Mouse (Mus musculus) small intestine, adult 2 months (tissue): ENCODE measurements at regions not wholly inside any gene's neighbourhood (a gene's known extent, or its start where the extent isn't known, plus 50 kb on each side); places are given as distances from the start of the nearest gene placed in this dataset.

ENCODE experiments used
- H3K27ac ChIP-seq: fragments of 200-500 bp; 2 replicates; pipeline ENCODE4 v1.5.1; 2012; ENCODE audit warnings: low read depth, low read length, control low read depth, inconsistent platforms; ENCODE audit not compliant: insufficient read depth
- H3K27me3 ChIP-seq: fragments of 200-500 bp; 2 replicates; pipeline ENCODE4 v1.6.1; 2012; ENCODE audit warnings: mild to moderate bottlenecking, moderate library complexity, low read length, inconsistent platforms; ENCODE audit not compliant: control insufficient read depth, insufficient read depth
- H3K36me3 ChIP-seq: fragments of 200-500 bp; 2 replicates; pipeline ENCODE4 v1.6.1; 2012; ENCODE audit warnings: mild to moderate bottlenecking, low read length, control low read depth, inconsistent platforms; ENCODE audit not compliant: control insufficient read depth, insufficient read depth
- H3K4me1 ChIP-seq: fragments of 200-500 bp; 2 replicates; pipeline ENCODE4 v1.6.1; 2012; ENCODE audit warnings: low read length, inconsistent platforms, mixed read lengths; ENCODE audit not compliant: control insufficient read depth, insufficient read depth, insufficient read length
- H3K4me3 ChIP-seq: fragments of 200-500 bp; 2 replicates; pipeline ENCODE4 v1.5.1; 2012; ENCODE audit warnings: low read depth, mild to moderate bottlenecking, control low read depth, inconsistent platforms, low read length, moderate library complexity
- CTCF ChIP-seq: fragments of 200-500 bp; IDR thresholded peaks from 2 replicates; pipeline ENCODE4 v1.5.1; 2012; ENCODE audit warnings: low read depth, mild to moderate bottlenecking, control low read depth, inconsistent platforms, low read length, moderate library complexity, mixed read lengths; ENCODE audit not compliant: insufficient replicate concordance, insufficient read length; ENCODE audit errors: extremely low read depth
- POLR2A ChIP-seq: fragments of 200-500 bp; IDR thresholded peaks from 2 replicates; pipeline ENCODE4 v1.6.1; 2012; ENCODE audit warnings: low read depth, mild to moderate bottlenecking, control low read depth, inconsistent platforms, low read length, moderate library complexity
- WGBS: fragments of 180-500 bp; shearing (Covaris S2); methylation state at CpG from one replicate; pipeline ENCODE4 v1.1.7; 2018; 5-methylcytosine and 5-hydroxymethylcytosine counted together

DNA sequence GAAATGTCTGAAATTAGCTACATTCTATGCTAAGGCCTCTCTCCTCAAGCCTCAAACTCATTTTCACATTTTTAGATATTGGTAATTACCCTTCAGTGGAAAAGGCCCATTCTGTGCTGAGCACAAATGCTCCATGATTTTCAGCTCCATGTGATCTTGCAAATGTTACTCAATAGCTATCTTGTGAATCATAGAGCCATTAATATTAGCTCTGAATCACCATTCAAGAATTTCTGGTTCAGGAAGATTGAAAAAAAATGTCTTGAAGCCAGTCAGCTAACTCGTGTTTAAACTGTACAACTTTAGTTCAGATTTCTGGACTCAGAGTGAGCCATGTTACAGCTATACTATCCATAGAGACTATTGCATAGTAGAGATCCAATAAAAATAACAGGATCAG is 86.2 kb upstream of the H2al1a start:
- Histone ChIP-seq H3K4me1 (no peaks in the 10 kb centered on the region), H3K27ac (no peak overlapping the region), H3K36me3 (no peaks in the 10 kb centered on the region), H3K27me3 (no peaks in the 10 kb centered on the region), H3K4me3 (no peak overlapping the region)
- TF ChIP-seq POLR2A (no peak), CTCF (no peak)
- 48% methylated on average over 1 of the region's 1 CpGs for WGBS

DNA sequence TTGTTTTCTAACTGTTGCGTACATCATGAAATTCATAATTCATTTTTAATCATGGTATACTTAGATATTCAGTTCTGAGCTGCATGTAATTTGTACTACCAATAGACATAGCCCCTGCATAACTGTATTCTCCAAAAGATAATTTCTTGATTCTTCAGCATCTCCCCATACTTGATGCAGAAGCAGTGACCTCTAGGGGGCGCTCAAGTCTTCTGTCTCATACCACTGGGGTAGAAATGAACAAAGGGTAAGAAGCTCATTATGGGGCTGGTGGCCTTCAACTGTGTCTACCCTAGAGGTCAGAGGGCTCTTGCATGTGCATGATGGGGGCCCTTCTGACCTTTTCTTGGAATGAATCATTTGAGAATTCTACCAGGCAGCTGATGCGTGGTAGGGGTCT is 85.6 kb upstream of the H2al1a start:
- no peaks in the 10 kb centered on the region for H3K27me3 ChIP-seq
- TF ChIP-seq POLR2A: no peak
- TF ChIP-seq CTCF: peak; percentile 14; the same call in 1 of the 2 replicates
- H3K27ac ChIP-seq: no peak overlapping the region
- H3K4me3 ChIP-seq: no peak overlapping the region
- H3K36me3 ChIP-seq: no peaks in the 10 kb centered on the region
- 66% methylated on average over 3 of the region's 3 CpGs for WGBS
- H3K4me1 ChIP-seq: no peaks in the 10 kb centered on the region

DNA sequence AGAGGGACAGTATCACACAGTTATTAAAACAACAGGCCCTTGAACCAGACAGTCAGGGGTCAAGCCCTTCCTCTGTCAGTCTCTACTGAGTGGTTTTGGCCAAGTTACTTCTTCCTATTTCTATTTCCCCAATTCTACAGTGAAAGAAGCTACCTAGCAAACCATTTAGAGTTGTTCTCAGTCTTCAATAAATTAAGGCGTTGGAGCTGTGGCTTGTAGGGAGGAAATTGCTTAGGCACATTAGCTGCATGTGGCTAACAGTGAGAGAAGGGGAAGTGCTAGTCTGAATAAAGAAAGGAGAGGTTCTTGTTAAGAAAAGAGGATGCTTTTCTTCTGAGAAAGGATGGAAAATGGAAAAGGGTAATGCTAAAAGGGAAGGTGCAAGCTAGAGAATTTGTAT is 60.0 kb upstream of the H2al1a start:
- 71% methylated on average over 1 of the region's 1 CpGs for WGBS
- H3K27ac ChIP-seq: no peak overlapping the region
- H3K27me3 ChIP-seq: no peaks in the 10 kb centered on the region
- TF ChIP-seq CTCF (no peak), POLR2A (no peak)
- H3K4me3 ChIP-seq: no peak overlapping the region
- H3K4me1 ChIP-seq: no peaks in the 10 kb centered on the region
- no peaks in the 10 kb centered on the region for H3K36me3 ChIP-seq

- no peak overlapping the region for H3K4me3 ChIP-seq
- WGBS: 96% methylated on average over 3 of the region's 3 CpGs
- no peaks in the 10 kb centered on the region for H3K4me1 ChIP-seq
- TF ChIP-seq POLR2A (no peak), CTCF (no peak)
- no peak overlapping the region for H3K27ac ChIP-seq
- H3K36me3 ChIP-seq: no peaks in the 10 kb centered on the region
- no peaks in the 10 kb centered on the region for H3K27me3 ChIP-seq
Measured at GRCm38 (mm10) chrX:11245576-11245975, 53.5 kb upstream of the H2al1a start.
